Mouse (Mus musculus) embryo, embryonic 10 days (tissue): ENCODE measurements around the gene Fam78b.
A peak's percentile ranks its signal among the peaks of the same experiment; 100 is the strongest.

Source experiments
- DNase-seq: peaks from one replicate; pipeline ENCODE4 v3.0.0-alpha.2; 2015; ENCODE audit warnings: low spot score

Gene Fam78b

GRCm38 (mm10) chr1:167032046-167032648 is 30.9 kb downstream of the Fam78b start:
- no peak for DNase-seq

DNA sequence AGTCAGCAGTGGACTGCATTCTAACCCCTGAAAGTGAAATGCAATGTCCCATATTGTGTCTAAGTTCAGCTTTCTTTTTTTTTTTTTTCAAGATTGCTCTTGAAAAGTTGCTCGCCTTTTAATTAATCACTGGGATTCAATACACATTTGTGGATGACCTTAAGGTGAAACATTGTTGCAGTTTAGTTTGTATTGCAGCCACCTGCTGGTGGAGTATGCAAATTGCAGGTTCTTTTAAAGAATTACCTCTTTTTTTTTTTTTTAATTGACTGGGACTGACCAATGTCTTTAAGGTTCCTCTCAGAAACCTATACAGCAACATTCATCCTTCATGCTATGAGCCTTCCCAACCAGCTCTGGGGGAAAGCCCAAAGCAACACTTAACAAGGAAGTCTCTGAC is 33.2 kb downstream of the Fam78b start:
- no peak for DNase-seq

DNA sequence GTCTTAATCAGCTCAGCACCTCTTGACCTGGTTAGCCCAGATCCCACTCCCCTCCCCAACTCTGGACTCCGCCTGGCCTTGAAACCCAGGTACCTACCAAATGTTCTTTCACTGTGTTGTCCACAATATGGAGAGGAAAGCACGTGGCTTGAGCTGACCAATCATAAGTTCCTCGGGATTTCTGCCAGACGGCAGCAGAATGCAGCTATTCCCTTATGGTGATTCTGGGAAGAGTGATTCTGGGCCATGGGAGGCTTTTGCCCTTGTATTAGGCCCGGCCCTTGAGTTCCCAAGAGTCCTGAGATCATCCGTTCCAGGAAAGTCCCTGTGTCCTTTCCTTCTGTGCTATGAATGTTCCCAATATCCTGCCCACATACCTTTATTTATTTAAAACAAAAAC is 41.3 kb downstream of the Fam78b start:
- DNase-seq = no peak

DNA sequence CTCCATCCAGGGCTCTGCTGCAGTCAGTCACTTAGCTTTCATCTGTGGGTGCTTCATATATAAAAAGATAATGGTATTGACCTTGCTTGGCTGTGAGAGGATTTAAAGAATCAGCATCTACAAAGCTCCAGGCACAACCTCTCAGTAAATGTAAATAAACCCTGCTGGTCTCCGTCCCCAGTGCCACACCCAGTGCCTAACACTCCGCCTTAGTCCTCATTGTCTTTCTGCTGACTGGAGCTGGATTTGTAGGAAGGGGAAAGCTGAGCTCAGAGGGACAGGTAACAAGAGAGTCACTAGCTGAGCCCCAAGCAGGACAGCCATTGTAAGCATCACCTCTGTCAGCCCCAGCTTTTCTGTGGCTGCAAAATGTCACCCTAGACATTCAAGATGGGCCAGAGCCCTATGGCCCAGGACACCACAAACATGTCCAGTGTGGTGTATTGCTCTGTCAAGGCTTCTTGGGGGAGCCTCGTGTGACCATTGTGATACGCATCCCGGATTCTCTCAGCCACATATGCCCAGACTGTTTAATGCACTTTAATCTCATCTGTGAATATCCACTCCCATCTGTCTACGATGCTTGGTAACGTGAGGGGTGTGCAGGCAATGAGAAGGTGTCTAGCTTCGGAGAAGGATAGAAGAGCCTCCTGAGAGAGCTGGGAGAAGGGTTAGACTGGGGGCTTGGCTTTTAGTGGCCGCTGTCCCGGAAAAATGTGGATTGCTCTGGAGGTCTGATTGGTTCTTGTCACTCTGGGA is 45.1 kb downstream of the Fam78b start:
- no peak for DNase-seq

DNA sequence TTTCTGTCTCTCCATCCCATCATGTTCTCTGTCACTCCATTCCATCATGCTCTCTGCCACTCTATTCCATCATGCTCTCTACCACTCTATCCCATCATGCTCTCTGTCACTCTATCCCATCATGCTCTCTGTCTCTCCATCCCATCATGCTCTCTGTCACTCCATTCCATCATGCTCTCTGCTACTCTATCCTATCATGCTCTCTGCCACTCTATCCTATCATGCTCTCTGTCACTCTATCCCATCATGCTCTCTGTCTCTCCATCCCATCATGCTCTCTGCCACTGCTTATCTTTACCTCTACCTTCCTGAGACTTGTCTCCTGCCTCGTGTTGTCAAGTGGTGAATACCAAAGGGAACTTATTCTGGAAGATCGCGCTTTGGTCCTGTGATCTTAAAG is 49.6 kb downstream of the Fam78b start:
- DNase-seq = no peak

DNA sequence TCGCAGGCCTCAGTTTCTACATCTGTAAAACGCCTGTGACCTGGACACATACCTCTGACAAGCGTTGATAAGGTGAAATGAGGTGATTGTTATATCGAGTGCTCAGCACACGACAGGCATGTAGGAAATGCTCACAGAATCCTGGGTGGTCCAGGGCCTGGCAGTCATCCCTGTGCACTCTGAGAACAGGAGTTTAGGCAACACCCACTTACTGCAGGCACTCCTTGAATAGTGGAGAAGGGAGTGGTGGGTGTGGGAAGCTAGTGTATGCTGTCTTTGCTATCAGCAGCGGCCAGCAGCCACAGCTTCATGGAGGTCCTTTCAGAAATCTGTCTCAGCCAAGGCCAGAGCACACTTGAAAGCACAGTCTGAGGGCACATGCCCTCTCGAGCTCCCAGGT is 52.8 kb downstream of the Fam78b start:
- DNase-seq = no peak

- no peak for DNase-seq
These were observed 56.3 kb downstream of the Fam78b start for GRCm38 (mm10) chr1:167057543-167057942.

DNA sequence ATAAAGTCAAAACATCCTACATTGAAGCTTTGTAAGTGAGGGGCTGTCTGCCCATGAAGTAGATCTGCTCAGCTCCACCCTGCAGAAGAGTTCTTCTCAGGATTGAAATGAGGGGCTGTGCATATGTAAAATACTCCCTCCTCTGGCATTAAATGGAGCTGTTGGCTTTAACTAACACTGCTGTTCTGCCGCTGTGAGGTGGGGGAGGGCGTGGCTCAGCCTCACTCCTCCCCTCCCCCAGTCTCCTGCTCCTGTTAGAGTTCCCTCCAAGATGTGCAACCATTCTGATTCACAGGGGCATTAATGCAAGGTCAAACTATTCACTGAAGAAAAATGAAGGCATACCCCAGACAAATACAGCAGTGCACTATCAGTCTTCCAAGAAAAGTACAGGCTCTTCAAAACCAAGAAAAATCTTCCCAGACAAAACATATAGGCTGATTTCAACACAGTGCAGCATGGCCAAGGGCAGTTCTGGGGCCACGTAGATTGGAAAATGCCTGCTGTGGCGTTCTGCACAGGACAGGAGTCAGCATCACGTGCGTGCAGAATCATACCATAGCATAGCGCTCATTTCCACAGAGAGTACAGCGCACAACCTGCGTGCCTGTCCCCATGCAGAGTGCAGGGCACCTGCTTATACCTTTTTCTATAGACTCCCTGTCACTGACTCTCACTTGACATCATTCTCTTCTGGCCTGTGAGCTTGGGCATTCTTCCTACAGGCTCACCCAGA is 58.5 kb downstream of the Fam78b start:
- no peak for DNase-seq

GRCm38 (mm10) chr1:167063971-167064370 is 62.8 kb downstream of the Fam78b start:
- no peak for DNase-seq

DNA sequence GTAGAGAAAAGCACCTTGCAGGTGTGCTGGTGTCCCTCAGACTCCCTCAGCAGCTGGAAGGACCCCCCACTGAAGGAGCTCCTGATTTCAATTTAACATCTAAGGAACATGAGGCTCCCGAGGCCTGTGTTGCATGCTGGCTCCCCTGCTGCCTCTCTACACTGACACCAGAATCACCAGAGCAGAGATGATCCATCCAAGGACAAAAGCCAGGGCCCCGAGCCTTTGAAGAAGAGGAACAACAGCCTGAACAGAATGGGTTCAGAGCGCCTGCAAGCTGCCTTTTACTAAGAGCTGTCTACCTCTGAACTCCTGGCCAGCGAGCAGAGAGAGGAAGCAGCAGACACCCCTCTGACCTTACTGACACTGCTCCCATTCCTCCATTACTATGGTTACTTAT is 64.3 kb downstream of the Fam78b start:
- no peak for DNase-seq

DNA sequence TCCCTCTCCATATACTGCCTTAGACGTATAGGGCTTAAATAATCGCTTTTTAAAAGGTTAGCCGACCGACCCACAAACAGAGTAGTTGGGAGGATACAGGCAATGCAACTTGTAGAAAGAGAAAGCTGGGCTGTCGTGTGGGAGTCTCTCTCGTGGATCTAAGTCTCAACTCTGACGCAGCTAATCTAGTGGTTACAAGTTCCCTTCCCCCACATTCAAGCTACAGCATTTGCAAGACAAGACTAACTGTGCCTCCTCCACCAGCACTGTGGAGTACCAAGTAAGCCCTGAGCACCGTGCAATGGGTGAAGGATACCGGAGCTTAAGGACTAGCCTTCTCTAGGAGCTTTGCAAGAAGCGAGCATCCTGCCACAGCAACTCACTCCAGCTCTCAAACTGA is 64.8 kb downstream of the Fam78b start:
- DNase-seq = no peak

DNA sequence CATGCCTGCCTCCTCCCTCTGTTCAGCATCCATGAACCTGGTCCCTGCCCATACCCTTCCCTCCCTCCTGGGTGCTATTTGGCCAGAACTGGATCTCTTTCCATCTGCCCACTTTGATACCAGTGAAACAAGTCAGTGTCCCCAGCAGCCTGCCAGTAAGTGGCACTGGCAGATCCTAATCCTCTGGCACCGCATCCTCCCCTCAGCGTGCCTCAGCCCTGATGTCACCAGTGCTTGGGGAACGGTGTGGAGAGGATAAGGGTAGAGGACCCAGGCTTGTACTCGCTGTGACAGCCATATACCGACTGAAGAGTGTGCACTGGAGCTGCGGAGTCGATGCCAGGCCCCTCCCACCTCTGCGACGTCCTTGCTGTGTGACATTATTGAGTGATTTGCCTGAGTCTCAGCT is 65.7 kb downstream of the Fam78b start:
- DNase-seq = no peak

- DNase-seq = no peak
These were observed 68.5 kb downstream of the Fam78b start for GRCm38 (mm10) chr1:167069741-167070140.

DNA sequence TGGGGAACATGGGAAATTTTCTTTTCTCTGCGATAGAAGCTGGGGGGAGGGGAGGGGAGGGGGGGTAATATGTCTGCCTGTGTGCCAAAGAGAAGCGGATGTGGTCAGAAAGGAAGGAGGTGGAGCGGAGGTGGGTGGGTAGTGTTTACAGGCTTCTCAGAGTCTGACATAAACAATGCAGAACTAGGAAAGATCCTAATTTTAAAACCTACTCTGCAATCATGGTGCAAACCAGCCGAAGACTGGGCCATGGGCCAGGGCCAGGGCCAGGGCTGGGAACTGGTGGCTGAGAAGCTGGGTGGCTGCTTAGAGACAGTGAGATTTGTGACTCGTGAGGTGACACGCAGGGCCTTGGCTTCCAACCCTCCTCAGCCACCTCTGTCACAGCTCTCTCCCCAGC is 69.1 kb downstream of the Fam78b start:
- DNase-seq = no peak

- no peak for DNase-seq
These were observed 74.5 kb downstream of the Fam78b start for GRCm38 (mm10) chr1:167075726-167076125.

GRCm38 (mm10) chr1:167079476-167079875 is 78.3 kb downstream of the Fam78b start:
- DNase-seq = peak; percentile 65

- no peak for DNase-seq
These were observed 80.7 kb downstream of the Fam78b start for GRCm38 (mm10) chr1:167081946-167082345.

DNA sequence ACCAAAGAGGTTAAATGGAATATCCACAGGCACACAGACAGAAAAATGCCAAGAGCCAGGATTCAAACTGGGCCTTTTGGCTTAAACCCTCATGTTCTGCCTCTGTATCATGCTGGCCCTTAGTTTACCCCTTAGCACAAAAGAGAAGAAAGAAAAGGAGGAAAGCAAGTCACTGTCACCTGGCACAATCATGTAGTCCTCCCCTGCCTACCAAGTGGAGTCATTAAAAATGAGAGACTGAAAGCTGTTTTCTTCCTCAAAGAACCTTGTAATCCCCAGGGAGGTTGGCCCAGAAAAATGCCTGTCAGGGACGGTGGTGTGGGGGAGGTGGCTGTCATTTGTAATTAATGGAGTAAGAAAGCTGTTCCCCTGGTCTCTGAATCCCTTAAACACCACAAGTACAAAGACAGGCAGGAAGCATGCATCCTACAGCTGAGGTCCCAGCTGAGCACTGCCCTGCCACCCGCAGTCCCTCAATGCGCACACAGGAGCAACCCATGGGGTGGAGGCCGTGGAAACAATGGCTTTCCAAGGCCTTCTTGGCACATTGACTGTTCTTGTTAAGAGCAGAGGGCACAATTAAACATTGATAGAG is 81.4 kb downstream of the Fam78b start:
- peak; percentile 59 for DNase-seq

DNA sequence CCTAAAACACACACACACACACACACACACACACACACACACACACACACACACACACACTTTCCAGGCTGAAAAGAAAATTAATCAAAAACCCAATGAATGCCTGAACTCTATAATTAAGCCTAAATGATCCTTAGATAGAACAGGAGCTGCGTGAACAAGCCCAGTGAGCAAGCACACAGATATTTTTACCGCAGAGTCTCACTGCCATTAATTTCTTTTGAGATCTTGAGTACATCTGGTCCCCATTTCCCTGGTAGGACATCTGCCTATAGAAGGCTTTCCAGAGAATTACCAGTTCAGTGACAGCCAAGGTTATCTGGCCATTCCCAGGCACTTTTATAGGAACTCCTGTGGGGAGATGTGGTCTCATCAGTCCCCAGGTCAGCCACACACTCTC is 82.0 kb downstream of the Fam78b start:
- DNase-seq = no peak

- DNase-seq = no peak
These were observed 83.1 kb downstream of the Fam78b start for GRCm38 (mm10) chr1:167084330-167084729.

- DNase-seq = no peak
These were observed 84.2 kb downstream of the Fam78b start for GRCm38 (mm10) chr1:167085461-167085860.

- DNase-seq = no peak
These were observed 89.2 kb downstream of the Fam78b start for GRCm38 (mm10) chr1:167090466-167090865.

DNA sequence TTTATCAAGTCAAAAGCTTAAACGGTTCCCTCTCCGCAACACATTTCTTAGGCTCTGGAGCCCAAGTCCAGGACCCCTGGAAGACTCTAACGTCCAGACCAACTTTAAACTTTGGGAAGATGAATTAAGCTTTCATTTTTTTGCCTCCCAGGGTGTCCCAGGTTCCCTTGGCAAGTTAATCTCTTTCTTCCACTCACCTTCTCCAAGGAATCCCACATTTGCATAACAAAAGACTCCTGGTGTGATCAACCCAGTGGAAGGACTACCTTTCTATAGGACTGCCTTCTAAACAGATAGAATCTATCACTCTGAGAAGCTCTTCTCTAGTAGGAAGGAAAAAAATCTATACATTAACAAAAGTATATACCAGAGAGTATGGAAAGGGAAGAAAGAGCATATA is 92.3 kb downstream of the Fam78b start:
- no peak for DNase-seq
